Mouse (Mus musculus): ENCODE measurements around the gene Ggnbp2. TPM values are rescaled to one million over a fixed set of nuclear protein-coding genes. Genes with fewer than 3 reads are reported as not detected.
"Not testable (repeated sequence)": the region's sequence is repeated elsewhere in the genome, so short reads cannot be mapped to it uniquely, and the experiment has no call there.

Ggnbp2 gene
- polyA plus RNA-seq, 1 experiment from 2014 or later = 66.1 TPM

DNA sequence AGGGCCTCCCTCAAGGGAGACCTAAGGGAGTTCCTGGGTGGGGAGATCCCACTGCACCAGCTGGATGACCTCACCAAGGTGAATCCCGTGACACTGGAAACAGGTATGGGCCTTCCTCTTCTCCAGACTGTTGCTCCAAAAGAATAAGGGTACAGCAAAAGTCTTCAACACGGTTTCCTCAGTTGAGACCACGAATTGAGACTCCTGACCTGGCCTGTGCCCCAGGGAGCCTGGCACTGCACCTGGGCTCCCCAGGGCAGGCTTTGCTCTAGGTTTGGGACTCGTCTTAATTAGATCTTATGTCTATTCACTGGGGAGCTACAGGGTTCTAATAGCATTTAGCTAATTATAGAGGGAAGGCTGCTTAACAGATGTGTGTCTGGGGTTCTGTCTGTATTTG lies 14.6 kb upstream of the Ggnbp2 start:
- Histone ChIP-seq H3K27me3 (replicated peaks; ENCODE audit: control insufficient read depth, insufficient read depth, low read length) (no peaks in the 10 kb centered on the region), H3K9me3 (ENCODE audit: control insufficient read depth, low read length) (no peaks in the 10 kb centered on the region), H3K27ac (ENCODE audit: low read depth) (no peak overlapping the region), H3K4me2 (ENCODE audit: low read length) (no peak overlapping the region), H3K36me3 (ENCODE audit: control insufficient read depth, insufficient read depth, low read length) (peaks cover 50% of the 10 kb centered on the region), H3K4me1 (replicated peaks; ENCODE audit: control insufficient read depth, insufficient read depth, low read length) (peaks cover 7% of the 10 kb centered on the region; the same call in 1 of the 2 replicates), H3K4me3 (ENCODE audit: low read depth, low read length) (no peak overlapping the region), H3K9ac (ENCODE audit: low read length) (no peak overlapping the region)
- 79% methylated on average over 4 of the region's 4 CpGs for WGBS
- ATAC-seq (replicated peaks; ENCODE audit: low FRiP score, low TSS enrichment, low read depth) = no peak
- DNase-seq (ENCODE audit: low spot score) = no peak

DNA sequence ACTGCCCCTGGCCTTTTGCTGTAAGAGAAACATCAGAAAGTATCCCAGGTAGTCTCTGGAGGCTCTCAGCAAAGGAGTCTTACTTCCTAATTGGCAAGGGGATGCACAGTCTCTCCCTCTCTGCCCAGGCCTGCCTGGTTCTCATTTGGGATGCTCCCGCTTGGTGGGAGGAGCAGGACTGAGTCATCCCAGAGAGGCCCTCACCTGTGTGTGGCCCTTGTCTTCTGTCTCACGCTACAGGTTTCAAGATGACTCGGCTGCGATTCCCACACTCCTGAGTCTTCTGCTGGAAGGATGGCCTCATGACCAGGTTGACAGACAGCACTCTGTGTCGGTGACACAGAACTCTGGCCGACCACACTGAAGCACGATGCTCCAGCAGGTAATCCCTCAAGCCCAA lies 11.7 kb upstream of the Ggnbp2 start:
- Histone ChIP-seq H3K27me3 (replicated peaks; ENCODE audit: control insufficient read depth, insufficient read depth, low read length) (no peaks in the 10 kb centered on the region), H3K36me3 (ENCODE audit: control insufficient read depth, insufficient read depth, low read length) (peaks cover 31% of the 10 kb centered on the region), H3K4me2 (ENCODE audit: low read length) (no peak overlapping the region), H3K9me3 (ENCODE audit: control insufficient read depth, low read length) (no peaks in the 10 kb centered on the region), H3K27ac (ENCODE audit: low read depth) (no peak overlapping the region), H3K9ac (ENCODE audit: low read length) (no peak overlapping the region), H3K4me3 (ENCODE audit: low read depth, low read length) (no peak overlapping the region), H3K4me1 (replicated peaks; ENCODE audit: control insufficient read depth, insufficient read depth, low read length) (peaks cover 7% of the 10 kb centered on the region; the same call in 1 of the 2 replicates)
- 89% methylated on average over 7 of the region's 7 CpGs for WGBS
- ATAC-seq (replicated peaks; ENCODE audit: low FRiP score, low TSS enrichment, low read depth) = no peak
- no peak for DNase-seq (ENCODE audit: low spot score)

- H3K4me1 ChIP-seq (replicated peaks; ENCODE audit: control insufficient read depth, insufficient read depth, low read length) = peaks cover 7% of the 10 kb centered on the region; the same call in 1 of the 2 replicates
- ATAC-seq (replicated peaks; ENCODE audit: low FRiP score, low TSS enrichment, low read depth) (no peak), DNase-seq (ENCODE audit: low spot score) (no peak)
- H3K27me3 ChIP-seq (replicated peaks; ENCODE audit: control insufficient read depth, insufficient read depth, low read length) = no peaks in the 10 kb centered on the region
- H3K27ac ChIP-seq (ENCODE audit: low read depth) = peak overlapping the region; percentile 91
- peak overlapping the region; percentile 86 for H3K9ac ChIP-seq (ENCODE audit: low read length)
- no peaks in the 10 kb centered on the region for H3K9me3 ChIP-seq (ENCODE audit: control insufficient read depth, low read length)
- WGBS = 49% methylated on average over 9 of the region's 9 CpGs
- peak overlapping the region; percentile 96 for H3K4me2 ChIP-seq (ENCODE audit: low read length)
- peaks cover 23% of the 10 kb centered on the region for H3K36me3 ChIP-seq (ENCODE audit: control insufficient read depth, insufficient read depth, low read length)
- H3K4me3 ChIP-seq (ENCODE audit: low read depth, low read length) = peak overlapping the region; percentile 63
These were observed 10.4 kb upstream of the Ggnbp2 start for GRCm38 (mm10) chr11:84880971-84881370.

DNA sequence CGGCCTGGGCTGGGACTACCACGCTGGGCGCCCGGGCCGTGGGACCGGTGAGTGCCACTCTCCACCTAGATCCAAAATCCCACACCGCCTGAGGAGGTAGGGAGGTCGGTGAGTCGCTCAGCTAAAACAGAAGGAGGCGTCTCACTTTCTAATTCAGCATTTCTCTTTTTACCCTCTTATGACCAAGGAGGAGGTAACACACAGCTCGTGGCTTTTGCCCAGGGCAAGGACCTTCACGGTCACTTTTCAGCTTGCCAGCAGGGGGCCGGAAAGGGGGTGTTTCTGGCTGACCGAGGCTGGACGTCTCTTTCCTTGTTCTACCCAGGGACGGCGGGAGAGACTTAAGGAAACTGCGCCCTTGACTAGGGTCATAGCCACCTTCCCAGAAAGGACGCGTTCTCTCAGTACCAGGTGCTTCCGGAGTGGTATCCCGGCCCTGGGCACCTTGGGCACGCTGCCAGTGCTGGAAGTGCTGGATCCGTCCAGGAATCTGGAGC lies 9.9 kb upstream of the Ggnbp2 start:
- Histone ChIP-seq H3K9ac (ENCODE audit: low read length) (peak overlapping the region; percentile 86), H3K27ac (ENCODE audit: low read depth) (peak overlapping the region; percentile 91), H3K4me3 (ENCODE audit: low read depth, low read length) (peak overlapping the region; percentile 63), H3K36me3 (ENCODE audit: control insufficient read depth, insufficient read depth, low read length) (peaks cover 20% of the 10 kb centered on the region), H3K27me3 (replicated peaks; ENCODE audit: control insufficient read depth, insufficient read depth, low read length) (no peaks in the 10 kb centered on the region), H3K4me2 (ENCODE audit: low read length) (peak overlapping the region; percentile 96), H3K4me1 (replicated peaks; ENCODE audit: control insufficient read depth, insufficient read depth, low read length) (peaks cover 7% of the 10 kb centered on the region; the same call in 1 of the 2 replicates), H3K9me3 (ENCODE audit: control insufficient read depth, low read length) (no peaks in the 10 kb centered on the region)
- no peak for DNase-seq (ENCODE audit: low spot score)
- peak; percentile 64 for ATAC-seq (replicated peaks; ENCODE audit: low FRiP score, low TSS enrichment, low read depth)
- under 1% methylated on average over 24 of the region's 24 CpGs for WGBS

DNA sequence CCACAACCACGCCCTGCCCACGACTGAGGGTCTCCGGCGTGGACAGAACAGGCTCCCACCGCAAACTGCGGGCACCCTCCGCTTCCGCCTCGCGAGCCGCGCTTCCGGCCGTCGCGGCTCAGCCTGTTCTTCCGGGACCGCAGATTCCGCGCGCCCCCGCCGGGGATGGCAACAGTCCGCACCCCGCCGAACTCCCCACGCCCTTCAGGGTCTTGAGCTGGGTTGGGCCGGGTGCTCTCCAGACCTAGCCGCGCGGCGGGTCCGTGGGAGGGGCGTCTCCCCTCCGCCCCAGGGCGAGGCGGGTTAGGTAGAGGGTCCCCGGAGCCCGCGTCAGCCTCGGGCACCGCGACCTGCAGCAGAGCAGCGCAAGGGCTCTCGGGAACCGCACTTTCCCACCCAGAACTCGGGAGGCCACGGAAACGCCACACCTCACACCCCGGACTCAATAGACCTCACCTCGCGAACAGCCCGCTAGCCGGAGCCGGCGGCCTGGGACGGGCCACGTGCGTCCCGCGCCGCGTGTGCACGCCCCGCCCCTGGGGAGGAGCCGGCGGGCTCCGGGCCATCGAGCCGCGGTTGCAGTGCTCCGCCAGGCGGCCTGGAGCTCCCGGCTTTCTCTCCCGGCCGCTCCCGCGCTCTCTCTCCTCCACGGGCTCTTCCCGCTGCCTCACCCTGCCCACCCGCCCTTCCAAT lies 9.3 kb upstream of the Ggnbp2 start, which contains the start of the genes Myo19 and Pigw:
Gene Myo19, plus strand, starts transcription at position 377 of the 693 bp plus-strand sequence.
Gene Pigw, minus strand, starts transcription at position 514 of the 693 bp plus-strand sequence.
- no peaks in the 10 kb centered on the region for H3K27me3 ChIP-seq (replicated peaks; ENCODE audit: control insufficient read depth, insufficient read depth, low read length)
- H3K9me3 ChIP-seq (ENCODE audit: control insufficient read depth, low read length) = no peaks in the 10 kb centered on the region
- peak within 1 kb of the TSS; percentile 91 for H3K27ac ChIP-seq (ENCODE audit: low read depth)
- peaks cover 7% of the 10 kb centered on the region; the same call in 1 of the 2 replicates for H3K4me1 ChIP-seq (replicated peaks; ENCODE audit: control insufficient read depth, insufficient read depth, low read length)
- ATAC-seq (replicated peaks; ENCODE audit: low FRiP score, low TSS enrichment, low read depth) (peak; percentile 96), DNase-seq (ENCODE audit: low spot score) (peak; percentile 85)
- peak within 1 kb of the TSS; percentile 63 for H3K4me3 ChIP-seq (ENCODE audit: low read depth, low read length)
- H3K9ac ChIP-seq (ENCODE audit: low read length) = peak within 1 kb of the TSS; percentile 86
- under 1% methylated on average over 80 of the region's 81 CpGs for WGBS
- H3K4me2 ChIP-seq (ENCODE audit: low read length) = peak within 1 kb of the TSS; percentile 96
- H3K36me3 ChIP-seq (ENCODE audit: control insufficient read depth, insufficient read depth, low read length) = peaks cover 14% of the 10 kb centered on the region

- Histone ChIP-seq H3K36me3 (ENCODE audit: control insufficient read depth, insufficient read depth, low read length) (peaks cover 8% of the 10 kb centered on the region; the same call in 1 of the 2 replicates), H3K9me3 (ENCODE audit: control insufficient read depth, low read length) (no peaks in the 10 kb centered on the region), H3K4me2 (ENCODE audit: low read length) (peak overlapping the region; percentile 96), H3K4me3 (ENCODE audit: low read depth, low read length) (peak overlapping the region; percentile 63), H3K4me1 (replicated peaks; ENCODE audit: control insufficient read depth, insufficient read depth, low read length) (peaks cover 7% of the 10 kb centered on the region; the same call in 1 of the 2 replicates), H3K27ac (ENCODE audit: low read depth) (peak overlapping the region; percentile 91; the same call in 1 of the 2 replicates), H3K27me3 (replicated peaks; ENCODE audit: control insufficient read depth, insufficient read depth, low read length) (no peaks in the 10 kb centered on the region), H3K9ac (ENCODE audit: low read length) (peak overlapping the region; percentile 86)
- ATAC-seq (replicated peaks; ENCODE audit: low FRiP score, low TSS enrichment, low read depth) = no peak
- WGBS = 21% methylated on average over 7 of the region's 7 CpGs
- DNase-seq (ENCODE audit: low spot score) = no peak
These were observed 8.6 kb upstream of the Ggnbp2 start for GRCm38 (mm10) chr11:84879007-84879771.

DNA sequence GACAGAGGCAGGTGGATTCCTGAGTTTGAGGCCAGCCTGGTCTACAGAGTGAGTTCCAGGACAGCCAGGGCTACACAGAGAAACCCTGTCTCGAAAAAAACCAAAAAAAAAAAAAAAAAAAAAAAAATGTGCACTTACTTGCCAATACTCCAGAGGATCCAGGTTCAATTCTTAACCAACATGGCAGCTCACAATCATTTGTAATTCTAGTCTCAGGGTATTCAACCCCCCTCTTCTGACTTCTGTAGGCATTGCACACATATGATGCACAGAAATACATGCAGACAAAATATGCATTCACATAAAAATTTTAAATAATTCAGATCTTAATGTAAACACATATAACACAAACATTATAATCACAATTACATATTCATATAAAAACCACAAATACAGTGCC lies 5.4 kb upstream of the Ggnbp2 start:
- not testable (repeated sequence) for H3K9me3 ChIP-seq (ENCODE audit: control insufficient read depth, low read length); H3K27ac ChIP-seq (ENCODE audit: low read depth); ATAC-seq (replicated peaks; ENCODE audit: low FRiP score, low TSS enrichment, low read depth); H3K4me3 ChIP-seq (ENCODE audit: low read depth, low read length); H3K36me3 ChIP-seq (ENCODE audit: control insufficient read depth, insufficient read depth, low read length); H3K27me3 ChIP-seq (replicated peaks; ENCODE audit: control insufficient read depth, insufficient read depth, low read length); H3K9ac ChIP-seq (ENCODE audit: low read length); DNase-seq (ENCODE audit: low spot score); H3K4me1 ChIP-seq (replicated peaks; ENCODE audit: control insufficient read depth, insufficient read depth, low read length); H3K4me2 ChIP-seq (ENCODE audit: low read length)
- no CpG with 5 or more reads among the region's 1 CpGs for WGBS

DNA sequence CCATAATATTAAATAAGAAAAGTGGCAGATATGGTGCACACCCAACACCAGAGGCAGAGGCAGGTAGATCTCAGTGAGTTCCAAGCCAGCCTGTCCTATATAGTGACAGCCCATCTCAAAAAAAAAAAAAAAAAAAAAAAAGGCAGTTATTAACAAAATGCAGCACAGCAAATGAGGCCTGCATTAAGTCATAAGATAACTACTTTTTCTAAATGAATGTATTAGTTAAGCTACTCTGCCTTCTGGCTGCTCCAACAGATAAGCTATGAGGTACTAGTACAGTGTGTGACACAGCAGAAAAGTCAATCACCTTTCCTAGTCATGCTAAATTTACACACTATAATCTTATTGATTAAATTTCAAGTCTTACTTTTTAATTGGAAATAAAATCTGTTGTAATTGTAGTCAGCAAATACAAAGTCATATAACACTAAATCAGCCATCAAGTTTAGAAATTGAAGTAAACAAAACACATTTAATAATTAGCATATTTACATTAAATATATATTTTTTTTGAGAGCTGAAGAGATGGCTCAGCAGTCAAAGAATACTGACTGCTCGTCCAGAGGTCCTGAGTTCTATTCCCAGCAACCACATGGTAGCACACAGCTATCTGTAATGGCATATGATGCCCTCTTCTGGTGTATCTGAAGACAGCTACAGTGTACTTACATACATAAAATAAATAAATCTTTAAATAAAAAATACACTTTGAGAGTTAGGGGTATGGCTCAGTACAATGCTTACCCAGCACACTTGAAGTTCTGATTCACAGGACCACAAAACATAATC lies 2.6 kb upstream of the Ggnbp2 start:
- ATAC-seq (replicated peaks; ENCODE audit: low FRiP score, low TSS enrichment, low read depth) = no peak
- no peak overlapping the region for H3K4me2 ChIP-seq (ENCODE audit: low read length)

More for the DNA sequence above, 2.6 kb upstream of the Ggnbp2 start:
- H3K36me3 ChIP-seq (ENCODE audit: control insufficient read depth, insufficient read depth, low read length) = no peaks in the 10 kb centered on the region; the same call in 1 of the 2 replicates
- no peak overlapping the region for H3K9ac ChIP-seq (ENCODE audit: low read length)
- no peak overlapping the region for H3K27ac ChIP-seq (ENCODE audit: low read depth)
- no peak overlapping the region for H3K4me3 ChIP-seq (ENCODE audit: low read depth, low read length)
- no peaks in the 10 kb centered on the region for H3K9me3 ChIP-seq (ENCODE audit: control insufficient read depth, low read length)
- WGBS = 73% methylated on average over 1 of the region's 1 CpGs
- H3K4me1 ChIP-seq (replicated peaks; ENCODE audit: control insufficient read depth, insufficient read depth, low read length) = peaks cover 12% of the 10 kb centered on the region; the same call in 1 of the 2 replicates
- DNase-seq (ENCODE audit: low spot score) = no peak
- no peaks in the 10 kb centered on the region for H3K27me3 ChIP-seq (replicated peaks; ENCODE audit: control insufficient read depth, insufficient read depth, low read length)
